Mouse (Mus musculus) MEL (cell line): ENCODE results near the gene Gjc2.

Experiments
- CHD1 ChIP-seq: IDR thresholded peaks from 2 replicates; pipeline ENCODE4 v1.6.1; 2012; ENCODE audit warnings: low read depth, mild to moderate bottlenecking, inconsistent platforms, low read length, improper control_type of control experiment
- CHD2 ChIP-seq: IDR thresholded peaks from 2 replicates; pipeline ENCODE4 v1.6.1; 2011; ENCODE audit warnings: low read length, improper control_type of control experiment
- CTCF ChIP-seq, 3 experiments: IDR thresholded peaks in 2 of 3; conservative IDR thresholded peaks in 1 of 3; 2 replicates each; pipeline ENCODE4 v1.5.1; 2011 to 2012; ENCODE audit warnings: low read length in 3 of 3, low read depth in 2 of 3, mild to moderate bottlenecking in 2 of 3, improper control_type of control experiment in 1 of 3, inconsistent platforms in 1 of 3, mixed read lengths in 1 of 3, moderate library complexity in 1 of 3; ENCODE audit not compliant: control insufficient read depth in 1 of 3, insufficient read depth in 1 of 3, poor library complexity in 1 of 3, severe bottlenecking in 1 of 3
- EP300 ChIP-seq, 2 experiments: IDR thresholded peaks; 2 replicates each; pipeline ENCODE4 v1.6.1; 2011; ENCODE audit warnings: improper control_type of control experiment in 2 of 2, low read length in 2 of 2, low read depth in 1 of 2, mild to moderate bottlenecking in 1 of 2
- GATA1 ChIP-seq: IDR thresholded peaks from 2 replicates; pipeline ENCODE4 v1.6.1; 2011; ENCODE audit warnings: low read depth, low read length, improper control_type of control experiment
- HCFC1 ChIP-seq: IDR thresholded peaks from 2 replicates; pipeline ENCODE4 v1.6.1; 2012; ENCODE audit warnings: low read depth, mild to moderate bottlenecking, inconsistent platforms, low read length, improper control_type of control experiment, moderate library complexity
- MAFK ChIP-seq: IDR thresholded peaks from 2 replicates; pipeline ENCODE4 v1.6.1; 2011; ENCODE audit warnings: low read depth, mild to moderate bottlenecking, low read length, improper control_type of control experiment, borderline replicate concordance
- MEF2A ChIP-seq: IDR thresholded peaks from 2 replicates; pipeline ENCODE4 v1.6.1; 2014; ENCODE audit warnings: low read depth, mild to moderate bottlenecking, inconsistent platforms, low read length, improper control_type of control experiment; ENCODE audit not compliant: poor library complexity, insufficient replicate concordance, severe bottlenecking; ENCODE audit errors: extremely low read depth
- POLR2A ChIP-seq, 2 experiments: IDR thresholded peaks; 2 replicates each; pipeline ENCODE4 v1.6.1; 2011 to 2012; ENCODE audit warnings: low read length in 2 of 2, mild to moderate bottlenecking in 2 of 2, control low read depth in 1 of 2, improper control_type of control experiment in 1 of 2, low read depth in 1 of 2, moderate library complexity in 1 of 2; ENCODE audit not compliant: control insufficient read depth in 1 of 2, insufficient read depth in 1 of 2, poor library complexity in 1 of 2
- TAL1 ChIP-seq: IDR thresholded peaks from 2 replicates; pipeline ENCODE4 v1.6.1; 2012; ENCODE audit warnings: mild to moderate bottlenecking, inconsistent platforms, low read length, moderate library complexity, mixed read lengths
- TCF12 ChIP-seq: IDR thresholded peaks from 2 replicates; pipeline ENCODE4 v1.6.1; 2014; ENCODE audit warnings: low read depth, mild to moderate bottlenecking, inconsistent platforms, low read length, improper control_type of control experiment, moderate library complexity
- ZNF384 ChIP-seq: IDR thresholded peaks from 2 replicates; pipeline ENCODE4 v1.6.1; 2012; ENCODE audit warnings: low read depth, mild to moderate bottlenecking, inconsistent platforms, low read length, improper control_type of control experiment

DNA sequence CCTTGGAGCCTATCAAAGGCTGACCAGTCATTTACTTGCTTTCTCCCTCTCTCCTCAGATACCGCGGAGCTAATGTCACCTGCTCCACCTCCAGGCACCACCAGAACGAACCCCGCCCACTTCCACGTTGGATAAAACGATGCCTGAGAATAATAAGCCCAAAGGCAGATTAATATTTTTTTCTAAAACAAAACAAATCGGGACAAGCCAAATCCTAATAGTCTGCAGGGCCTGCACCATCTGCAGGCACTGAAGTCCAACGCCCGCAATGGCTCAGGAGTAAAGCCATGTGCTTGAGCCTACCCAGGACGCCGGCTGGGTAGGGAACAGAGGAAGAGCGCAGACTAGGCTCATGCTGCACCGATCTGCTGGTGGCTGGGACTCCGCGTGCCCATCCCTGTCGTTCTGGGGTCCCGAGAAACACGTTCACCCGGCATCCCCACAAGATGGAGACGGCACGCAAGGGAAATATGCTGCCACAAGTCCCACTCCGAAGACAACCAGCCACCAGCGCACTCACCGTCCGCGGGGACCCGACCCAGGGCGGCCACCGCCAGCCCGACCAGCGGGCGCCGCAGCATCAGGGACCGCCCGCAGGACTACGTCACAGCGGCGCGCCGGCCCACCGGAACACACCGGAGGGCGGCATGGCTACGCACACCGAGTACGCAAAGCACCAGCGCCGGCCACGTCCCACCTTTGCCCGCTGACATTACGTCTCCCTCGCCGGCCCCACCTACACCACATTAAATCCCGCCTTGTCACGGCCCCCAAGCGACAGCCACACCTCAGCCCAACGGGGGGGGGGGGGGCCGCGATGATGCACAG, 8.4 kb upstream of the Gjc2 start:
- TF ChIP-seq CHD2 (no peak), ZNF384 (no peak), CTCF (IDR thresholded peaks at IDR 0.05 in 2 of 3, conservative IDR thresholded peaks at IDR 0.05 in 1 of 3; ENCODE audit: control insufficient read depth in 1 of 3, insufficient read depth in 1 of 3, low read depth in 2 of 3, low read length in 3 of 3, poor library complexity in 1 of 3, severe bottlenecking in 1 of 3) (peak in 1 of 3 experiments; percentile 0; a peak in 1 of 6 replicates), POLR2A (IDR thresholded peaks at IDR 0.05; ENCODE audit: control insufficient read depth in 1 of 2, insufficient read depth in 1 of 2, low read depth in 1 of 2, low read length in 2 of 2, poor library complexity in 1 of 2) (peak; percentile 95 to 99), EP300 (IDR thresholded peaks at IDR 0.05; ENCODE audit: low read depth in 1 of 2, low read length in 2 of 2) (no peak; a peak in 1 of 4 replicates), CHD1 (0 out of 2 replicates have a peak, but pooled peaks have one; percentile 72), MEF2A (no peak), TCF12 (peak; percentile 32; the same call in 1 of the 2 replicates), MAFK (no peak), HCFC1 (peak; percentile 89), GATA1 (no peak), TAL1 (no peak)
